Mouse (Mus musculus) bone marrow macrophage, adult 2 months (primary cell): ENCODE measurements around the gene Acox1.

ENCODE experiments used
- CTCF ChIP-seq: IDR thresholded peaks from 2 replicates; pipeline ENCODE4 v1.5.1; 2012; ENCODE audit warnings: low read depth, mild to moderate bottlenecking, low read length, moderate library complexity
- POLR2A ChIP-seq: IDR thresholded peaks from 2 replicates; pipeline ENCODE4 v1.6.1; 2012; ENCODE audit warnings: mild to moderate bottlenecking, low read depth, low read length, borderline replicate concordance

GRCm38 (mm10) chr11:116241744-116242235 is 42.9 kb upstream of the Acox1 start:
- TF ChIP-seq POLR2A (no peak), CTCF (no peak)
